Mouse (Mus musculus): Measurements from ENCODE around the gene Pcgf1. TPM values are rescaled to one million over a fixed set of nuclear protein-coding genes. Genes with fewer than 3 reads are reported as not detected.

Pcgf1 gene
- polyA plus RNA-seq, 1 experiment from 2014 or later, result 37.6 TPM

DNA sequence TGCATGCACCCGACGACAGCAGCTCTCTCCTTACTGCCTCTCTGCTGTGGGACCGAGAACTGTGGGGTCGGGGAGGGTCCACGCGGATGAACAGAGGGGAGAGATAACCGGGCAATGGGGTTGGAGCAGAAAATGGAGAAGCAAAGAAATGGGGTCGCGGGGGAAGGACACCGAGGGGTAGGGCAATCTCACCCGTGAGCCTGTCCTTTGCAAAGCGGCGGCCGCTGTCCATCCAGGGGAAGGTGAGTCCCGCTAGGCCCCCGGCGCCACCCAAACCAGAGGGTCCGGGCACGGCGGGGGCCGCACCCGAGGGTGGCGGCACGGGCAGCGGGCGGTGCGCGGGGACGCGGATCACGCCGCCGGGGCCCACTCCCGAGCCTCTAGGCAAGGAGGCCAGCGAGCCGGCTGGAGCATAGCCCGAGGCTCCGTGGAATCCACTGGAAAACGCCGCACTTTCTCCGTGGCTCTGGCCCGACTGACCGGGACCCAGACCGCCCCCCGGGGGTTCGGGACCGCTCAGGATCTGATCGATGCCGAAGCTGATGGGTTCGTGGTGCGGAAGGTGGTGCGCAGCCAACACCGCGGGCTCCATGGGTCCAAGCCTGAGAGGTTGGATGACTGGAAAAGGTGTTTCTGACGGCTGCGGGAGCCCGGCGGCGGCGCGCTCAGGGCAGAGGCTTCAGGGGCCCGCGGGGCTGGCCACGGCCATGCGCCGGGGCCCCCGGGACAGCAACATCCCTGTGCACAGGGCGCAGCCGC lies 8.0 kb upstream of the Pcgf1 start:
- no peak overlapping the region for H3K27ac ChIP-seq

DNA sequence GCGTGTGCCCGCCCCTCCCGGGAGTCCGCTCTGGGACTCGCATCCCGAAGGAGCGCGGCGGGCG lies 7.6 kb upstream of the Pcgf1 start, which contains the start of gene Tlx2:
Tlx2 (minus strand) TSS at position 47 of the 64 bp plus-strand sequence.
- no peak within 1 kb of the TSS for H3K27ac ChIP-seq
- no peaks in the 10 kb centered on the region for H3K36me3 ChIP-seq (replicated peaks)
- 0% methylated on average over 10 of the region's 10 CpGs for WGBS

More for the DNA sequence above, 8.0 kb upstream of the Pcgf1 start:
- peaks cover 36% of the 10 kb centered on the region for H3K4me1 ChIP-seq
- H3K36me3 ChIP-seq (replicated peaks), result no peaks in the 10 kb centered on the region
- peaks cover 100% of the 10 kb centered on the region for H3K27me3 ChIP-seq (ENCODE audit: poor library complexity, severe bottlenecking)
- peak; percentile 50 for DNase-seq (ENCODE audit: extremely low spot score, low spot score)
- WGBS, result under 1% methylated on average over 69 of the region's 69 CpGs
- peak overlapping the region; percentile 43 for H3K4me3 ChIP-seq
- no peaks in the 10 kb centered on the region for H3K9me3 ChIP-seq

GRCm38 (mm10) chr6:83070311-83071219 lies 7.1 kb upstream of the Pcgf1 start:
- Histone ChIP-seq H3K4me1 (peaks cover 35% of the 10 kb centered on the region), H3K27ac (no peak overlapping the region), H3K36me3 (replicated peaks) (no peaks in the 10 kb centered on the region), H3K4me3 (peak overlapping the region; percentile 43), H3K9me3 (no peaks in the 10 kb centered on the region), H3K27me3 (ENCODE audit: poor library complexity, severe bottlenecking) (peaks cover 100% of the 10 kb centered on the region)
- WGBS, result under 1% methylated on average over 58 of the region's 58 CpGs
- peak; percentile 65 for DNase-seq (ENCODE audit: extremely low spot score, low spot score)

More for the DNA sequence above, 7.6 kb upstream of the Pcgf1 start, which contains the start of gene Tlx2:
- H3K27me3 ChIP-seq (ENCODE audit: poor library complexity, severe bottlenecking), result peaks cover 100% of the 10 kb centered on the region
- peaks cover 35% of the 10 kb centered on the region for H3K4me1 ChIP-seq
- H3K9me3 ChIP-seq, result no peaks in the 10 kb centered on the region
- H3K4me3 ChIP-seq, result peak within 1 kb of the TSS; percentile 43
- DNase-seq (ENCODE audit: extremely low spot score, low spot score), result no peak

GRCm38 (mm10) chr6:83071220-83071619 lies 6.4 kb upstream of the Pcgf1 start:
- Histone ChIP-seq H3K4me3 (peak overlapping the region; percentile 36), H3K27me3 (ENCODE audit: poor library complexity, severe bottlenecking) (peaks cover 100% of the 10 kb centered on the region), H3K36me3 (replicated peaks) (no peaks in the 10 kb centered on the region), H3K9me3 (no peaks in the 10 kb centered on the region), H3K4me1 (peaks cover 35% of the 10 kb centered on the region), H3K27ac (no peak overlapping the region)
- under 1% methylated on average over 24 of the region's 24 CpGs for WGBS
- no peak for DNase-seq (ENCODE audit: extremely low spot score, low spot score)

DNA sequence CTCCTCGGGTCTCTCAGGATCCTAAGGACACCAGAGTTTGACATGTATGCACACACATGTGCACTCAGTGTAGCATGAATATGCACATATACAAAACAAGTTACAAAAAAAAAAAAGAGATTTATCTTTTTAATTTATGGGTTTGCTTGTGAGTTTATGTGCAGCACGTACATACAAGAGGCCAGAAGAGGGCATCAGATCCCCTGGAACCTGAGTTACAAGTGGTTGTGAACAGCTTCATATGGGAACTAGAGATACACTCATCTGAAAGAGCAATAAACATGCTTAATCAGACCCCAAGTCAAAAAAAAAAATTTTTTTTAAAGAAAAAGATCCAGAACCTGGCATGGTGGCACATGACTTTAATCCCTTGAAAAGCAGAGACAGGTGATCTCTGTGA lies 2.7 kb upstream of the Pcgf1 start:
- no peak for DNase-seq (ENCODE audit: extremely low spot score, low spot score)
- Histone ChIP-seq H3K36me3 (replicated peaks) (peaks cover 3% of the 10 kb centered on the region), H3K9me3 (no peaks in the 10 kb centered on the region), H3K4me1 (peaks cover 44% of the 10 kb centered on the region), H3K4me3 (no peak overlapping the region), H3K27ac (no peak overlapping the region), H3K27me3 (ENCODE audit: poor library complexity, severe bottlenecking) (peaks cover 77% of the 10 kb centered on the region)
- 20% methylated on average over 2 of the region's 2 CpGs for WGBS

GRCm38 (mm10) chr6:83078324-83078858 lies 722 bp downstream of the Pcgf1 start:
- Histone ChIP-seq H3K27ac (peak overlapping the region; percentile 96), H3K4me1 (peaks cover 28% of the 10 kb centered on the region), H3K36me3 (replicated peaks) (peaks cover 29% of the 10 kb centered on the region), H3K27me3 (ENCODE audit: poor library complexity, severe bottlenecking) (peaks cover 69% of the 10 kb centered on the region), H3K9me3 (no peaks in the 10 kb centered on the region), H3K4me3 (peak overlapping the region; percentile 86)
- under 1% methylated on average over 46 of the region's 46 CpGs for WGBS
- DNase-seq (ENCODE audit: extremely low spot score, low spot score), result peak; percentile 98

DNA sequence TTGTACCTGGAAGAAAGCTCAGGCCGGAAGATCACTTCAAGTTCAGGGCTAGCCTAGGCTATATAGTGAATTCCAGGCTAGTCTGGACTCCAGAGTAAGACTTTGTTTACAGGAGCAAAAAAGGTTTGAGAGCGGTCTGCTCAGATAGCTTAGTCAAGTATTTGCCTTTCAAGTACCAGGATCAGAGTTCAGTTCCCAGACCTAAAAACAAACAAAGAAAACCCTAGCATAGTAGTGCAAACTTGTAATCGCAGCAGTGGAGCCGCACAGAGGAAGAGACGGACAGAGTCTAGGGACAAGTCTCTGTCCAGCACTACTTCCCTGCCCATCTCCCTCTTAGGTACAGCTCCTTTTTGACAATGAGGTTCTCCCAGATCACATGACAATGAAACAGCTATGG lies 2.5 kb downstream of the Pcgf1 start:
- Histone ChIP-seq H3K9me3 (no peaks in the 10 kb centered on the region), H3K27ac (no peak overlapping the region), H3K36me3 (replicated peaks) (peaks cover 29% of the 10 kb centered on the region), H3K27me3 (ENCODE audit: poor library complexity, severe bottlenecking) (peaks cover 69% of the 10 kb centered on the region), H3K4me3 (no peak overlapping the region), H3K4me1 (peaks cover 41% of the 10 kb centered on the region)
- DNase-seq (ENCODE audit: extremely low spot score, low spot score), result no peak
- 97% methylated on average over 5 of the region's 5 CpGs for whole genome bisulfite sequencing

- no peak for DNase-seq (ENCODE audit: extremely low spot score, low spot score)
- no peak overlapping the region for H3K4me3 ChIP-seq
- no peak overlapping the region for H3K27ac ChIP-seq
- H3K27me3 ChIP-seq (ENCODE audit: poor library complexity, severe bottlenecking), result peaks cover 77% of the 10 kb centered on the region
- H3K9me3 ChIP-seq, result no peaks in the 10 kb centered on the region
- WGBS, result 10% methylated on average over 5 of the region's 5 CpGs
- peaks cover 29% of the 10 kb centered on the region for H3K36me3 ChIP-seq (replicated peaks)
- H3K4me1 ChIP-seq, result peaks cover 57% of the 10 kb centered on the region
These were observed 5.8 kb downstream of the Pcgf1 start for GRCm38 (mm10) chr6:83083497-83083896.

GRCm38 (mm10) chr6:83084477-83084876 lies 6.8 kb downstream of the Pcgf1 start:
- 2% methylated on average over 6 of the region's 6 CpGs for WGBS
- H3K4me1 ChIP-seq, result peaks cover 48% of the 10 kb centered on the region
- peaks cover 29% of the 10 kb centered on the region for H3K36me3 ChIP-seq (replicated peaks)
- H3K9me3 ChIP-seq, result no peaks in the 10 kb centered on the region
- no peak for DNase-seq (ENCODE audit: extremely low spot score, low spot score)
- H3K4me3 ChIP-seq, result no peak overlapping the region
- H3K27me3 ChIP-seq (ENCODE audit: poor library complexity, severe bottlenecking), result peaks cover 86% of the 10 kb centered on the region
- no peak overlapping the region for H3K27ac ChIP-seq

DNA sequence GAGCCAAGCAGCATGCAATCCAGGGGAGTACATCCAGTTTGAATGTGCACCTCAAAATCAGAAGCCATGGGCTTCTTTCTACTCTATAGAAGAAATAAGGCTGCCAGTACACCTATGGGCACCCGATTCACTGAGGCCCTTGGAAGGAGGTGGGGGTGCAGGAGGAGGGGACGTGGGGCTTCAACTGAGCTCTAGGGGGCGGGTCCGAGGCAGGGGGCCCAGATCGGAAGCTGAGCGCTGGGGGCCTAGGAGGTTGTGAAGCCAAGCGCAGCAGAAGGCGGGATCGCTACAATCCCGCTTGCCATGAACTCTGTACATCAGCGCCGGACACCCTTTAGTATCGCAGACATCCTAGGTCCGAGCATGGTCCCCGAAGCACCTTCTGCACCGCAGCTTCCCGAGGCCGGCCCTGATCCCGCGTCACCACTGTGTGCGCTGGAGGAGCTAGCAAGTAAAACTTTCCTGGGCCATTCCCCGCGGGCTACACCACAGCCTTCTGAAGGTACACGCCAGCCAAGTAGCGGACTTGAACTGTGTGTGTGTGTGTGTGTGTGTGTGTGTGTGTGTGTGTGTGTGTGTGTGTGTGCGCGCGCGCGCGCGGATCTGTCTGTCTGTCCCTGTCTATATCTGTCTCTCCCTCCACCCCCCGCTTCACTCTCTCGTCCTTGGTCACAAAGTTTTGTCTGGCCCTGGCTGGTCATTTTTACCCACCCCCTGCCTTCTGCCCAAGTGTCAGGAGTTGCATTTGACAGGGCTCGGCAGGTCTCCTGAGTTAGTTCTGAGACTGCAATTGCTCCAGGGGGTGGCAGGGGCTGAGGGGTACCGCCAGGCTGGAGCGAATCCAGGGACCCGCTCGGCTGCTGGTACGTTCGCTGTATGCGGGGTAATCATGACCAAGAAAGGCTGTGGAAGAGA lies 8.7 kb downstream of the Pcgf1 start, which contains the start of gene Lbx2:
Lbx2 (plus strand) TSS at position 247 of the 915 bp plus-strand sequence.
- Histone ChIP-seq H3K9me3 (no peaks in the 10 kb centered on the region), H3K4me3 (peak within 1 kb of the TSS; percentile 43), H3K36me3 (replicated peaks) (peaks cover 12% of the 10 kb centered on the region), H3K27ac (no peak within 1 kb of the TSS), H3K4me1 (peaks cover 43% of the 10 kb centered on the region), H3K27me3 (ENCODE audit: poor library complexity, severe bottlenecking) (peaks cover 96% of the 10 kb centered on the region)
- WGBS, result 3% methylated on average over 42 of the region's 42 CpGs
- no peak for DNase-seq (ENCODE audit: extremely low spot score, low spot score)

DNA sequence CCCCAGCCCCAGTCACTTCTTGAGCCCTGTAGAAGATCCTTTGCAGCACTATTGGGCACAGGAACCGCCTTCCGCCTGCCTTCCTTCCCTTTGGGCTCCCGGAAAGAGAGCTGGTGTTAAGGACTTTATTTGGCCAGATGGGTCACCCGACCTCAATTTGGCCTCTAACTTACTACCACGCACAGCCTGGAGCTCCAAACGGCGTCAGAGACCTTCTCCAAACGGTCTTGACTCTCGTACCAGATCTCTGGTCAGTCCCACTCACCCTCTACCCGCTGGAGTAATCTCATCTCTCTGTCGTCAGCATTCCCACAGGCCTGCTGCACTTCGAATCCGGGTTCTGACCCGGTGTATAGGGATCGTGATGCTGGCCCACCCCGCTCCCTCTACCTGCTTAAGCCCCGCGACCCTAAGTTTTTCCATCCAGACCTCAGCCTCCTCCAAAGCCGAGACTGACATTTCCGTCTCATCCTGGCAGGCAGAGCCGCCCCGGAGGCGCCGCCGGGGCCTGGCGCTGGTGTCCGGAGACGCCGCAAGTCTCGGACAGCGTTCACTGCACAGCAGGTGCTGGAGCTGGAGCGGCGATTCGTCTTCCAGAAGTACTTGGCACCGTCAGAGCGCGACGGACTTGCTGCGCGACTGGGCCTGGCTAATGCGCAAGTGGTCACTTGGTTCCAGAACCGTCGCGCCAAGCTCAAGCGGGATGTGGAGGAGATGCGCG lies 9.7 kb downstream of the Pcgf1 start:
- H3K9me3 ChIP-seq, result no peaks in the 10 kb centered on the region
- H3K4me3 ChIP-seq, result peak overlapping the region; percentile 43
- H3K27me3 ChIP-seq (ENCODE audit: poor library complexity, severe bottlenecking), result peaks cover 96% of the 10 kb centered on the region
- under 1% methylated on average over 47 of the region's 47 CpGs for WGBS
- no peak overlapping the region for H3K27ac ChIP-seq
- DNase-seq (ENCODE audit: extremely low spot score, low spot score), result peak; percentile 30
- H3K36me3 ChIP-seq (replicated peaks), result peaks cover 2% of the 10 kb centered on the region
- peaks cover 43% of the 10 kb centered on the region for H3K4me1 ChIP-seq

- no peaks in the 10 kb centered on the region for H3K9me3 ChIP-seq
- WGBS, result 3% methylated on average over 9 of the region's 9 CpGs
- peaks cover 96% of the 10 kb centered on the region for H3K27me3 ChIP-seq (ENCODE audit: poor library complexity, severe bottlenecking)
- no peak overlapping the region for H3K27ac ChIP-seq
- peak overlapping the region; percentile 43 for H3K4me3 ChIP-seq
- H3K4me1 ChIP-seq, result peaks cover 43% of the 10 kb centered on the region
- no peak for DNase-seq (ENCODE audit: extremely low spot score, low spot score)
- H3K36me3 ChIP-seq (replicated peaks), result no peaks in the 10 kb centered on the region
These were observed 10.2 kb downstream of the Pcgf1 start for GRCm38 (mm10) chr6:83087926-83088260.
